Mouse (Mus musculus) midbrain, embryonic 15.5 days (tissue): ENCODE measurements around the gene Birc3. TPM values are rescaled to one million over a fixed set of nuclear protein-coding genes. Genes with fewer than 3 reads are reported as not detected.
"Not testable (repeated sequence)": the region's sequence is repeated elsewhere in the genome, so short reads cannot be mapped to it uniquely, and the experiment has no call there.

ENCODE experiments used
- ATAC-seq: fragments of 200-750 bp; cut with Nextera tagmentation; replicated peaks from 2 replicates; pipeline ENCODE4 v1.8.0; 2017; ENCODE audit warnings: moderate TSS enrichment
- H3K27ac ChIP-seq: fragments of 300-500 bp; sonication (generic); 2 replicates; pipeline ENCODE4 v1.5.1; 2015; ENCODE audit warnings: mild to moderate bottlenecking, inconsistent platforms
- H3K27me3 ChIP-seq: fragments of 300-500 bp; sonication (generic); replicated peaks from 2 replicates; pipeline ENCODE4 v1.6.1; 2015; ENCODE audit warnings: inconsistent platforms
- H3K36me3 ChIP-seq: fragments of 300-500 bp; sonication (generic); replicated peaks from 2 replicates; pipeline ENCODE4 v1.6.1; 2015; ENCODE audit warnings: inconsistent platforms
- H3K4me1 ChIP-seq: fragments of 300-500 bp; sonication (generic); 2 replicates; pipeline ENCODE4 v1.6.1; 2015; ENCODE audit warnings: inconsistent platforms
- H3K4me2 ChIP-seq: fragments of 300-500 bp; sonication (generic); 2 replicates; pipeline ENCODE4 v1.6.1; 2015; ENCODE audit warnings: inconsistent platforms, mild to moderate bottlenecking, moderate library complexity
- H3K4me3 ChIP-seq: fragments of 300-500 bp; sonication (generic); 2 replicates; pipeline ENCODE4 v1.5.1; 2015; ENCODE audit warnings: mild to moderate bottlenecking, inconsistent platforms
- H3K9ac ChIP-seq: fragments of 300-500 bp; sonication (generic); 2 replicates; pipeline ENCODE4 v1.6.1; 2015; ENCODE audit warnings: mild to moderate bottlenecking, inconsistent platforms
- H3K9me3 ChIP-seq: fragments of 300-500 bp; sonication (generic); 2 replicates; pipeline ENCODE4 v1.6.1; 2016; ENCODE audit warnings: inconsistent platforms
- WGBS: fragments of 180-500 bp; shearing (Covaris S2); methylation state at CpG from one replicate; pipeline ENCODE4 v1.1.7; 2015; ENCODE audit warnings: mixed read lengths; 5-methylcytosine and 5-hydroxymethylcytosine counted together
- polyA plus RNA-seq: library from polyadenylated mRNA; unstranded; fragments of >200 nt; fragmentation: Nextera tagmentation; extraction: Ambion mirVana; gene quantifications from 2 replicates; pipeline ENCODE4 v1.2.1, GENCODE M21; 2015

Gene Birc3
- polyA plus RNA-seq: 2.3 and 2.7 TPM in 2 replicates

- Histone ChIP-seq H3K36me3 (no peaks in the 10 kb centered on the region), H3K27me3 (no peaks in the 10 kb centered on the region), H3K9ac (peak within 1 kb of the TSS; percentile 41), H3K4me3 (peak within 1 kb of the TSS; percentile 47), H3K4me2 (peak within 1 kb of the TSS; percentile 96), H3K27ac (no peak within 1 kb of the TSS), H3K4me1 (peaks cover 4% of the 10 kb centered on the region), H3K9me3 (no peaks in the 10 kb centered on the region)
- WGBS: 9% methylated on average over 26 of the region's 26 CpGs
- ATAC-seq: peak; percentile 90
Observed at GRCm38 (mm10) chr9:7872775-7873439, at the start of gene Birc3. Birc3 (minus strand) TSS chr9:7873186.

DNA sequence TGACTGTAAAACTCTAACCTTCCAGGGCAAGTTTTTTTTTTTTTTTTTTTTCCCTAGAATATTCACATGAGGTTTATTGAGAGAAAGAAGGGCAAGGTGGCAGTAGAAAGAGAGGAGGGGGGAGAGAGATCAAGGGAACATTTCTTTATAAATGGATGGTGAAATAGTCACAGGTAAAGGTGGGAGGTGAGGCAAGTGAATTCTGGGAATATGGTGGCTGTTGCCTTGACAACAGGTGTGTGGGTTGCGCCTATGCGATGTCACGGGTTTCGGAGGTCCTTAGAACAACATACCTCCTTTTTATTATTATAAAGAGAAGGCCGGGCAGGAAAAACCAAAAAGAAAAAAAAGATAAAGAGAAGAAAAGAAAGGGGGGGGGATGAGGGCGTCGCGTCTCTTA is 41.9 kb upstream of the Birc3 start:
- H3K36me3 ChIP-seq: no peaks in the 10 kb centered on the region
- 56% methylated on average over 8 of the region's 8 CpGs for WGBS
- no peaks in the 10 kb centered on the region for H3K9me3 ChIP-seq
- peak overlapping the region; percentile 59 for H3K4me2 ChIP-seq
- H3K4me3 ChIP-seq: peak overlapping the region; percentile 30
- peaks cover 9% of the 10 kb centered on the region; the same call in 1 of the 2 replicates for H3K4me1 ChIP-seq
- peak overlapping the region; percentile 52; the same call in 1 of the 2 replicates for H3K27ac ChIP-seq
- H3K27me3 ChIP-seq: no peaks in the 10 kb centered on the region
- peak; percentile 60 for ATAC-seq
- no peak overlapping the region for H3K9ac ChIP-seq

- Histone ChIP-seq H3K9ac (peak overlapping the region; percentile 14; the same call in 1 of the 2 replicates), H3K36me3 (no peaks in the 10 kb centered on the region), H3K4me3 (peak overlapping the region; percentile 30), H3K4me1 (peaks cover 9% of the 10 kb centered on the region; the same call in 1 of the 2 replicates), H3K9me3 (no peaks in the 10 kb centered on the region), H3K27me3 (no peaks in the 10 kb centered on the region), H3K4me2 (peak overlapping the region; percentile 59), H3K27ac (peak overlapping the region; percentile 52; the same call in 1 of the 2 replicates)
- peak; percentile 98 for ATAC-seq
- WGBS: 3% methylated on average over 11 of the region's 11 CpGs
Observed at GRCm38 (mm10) chr9:7914487-7914886, 41.5 kb upstream of the Birc3 start.

DNA sequence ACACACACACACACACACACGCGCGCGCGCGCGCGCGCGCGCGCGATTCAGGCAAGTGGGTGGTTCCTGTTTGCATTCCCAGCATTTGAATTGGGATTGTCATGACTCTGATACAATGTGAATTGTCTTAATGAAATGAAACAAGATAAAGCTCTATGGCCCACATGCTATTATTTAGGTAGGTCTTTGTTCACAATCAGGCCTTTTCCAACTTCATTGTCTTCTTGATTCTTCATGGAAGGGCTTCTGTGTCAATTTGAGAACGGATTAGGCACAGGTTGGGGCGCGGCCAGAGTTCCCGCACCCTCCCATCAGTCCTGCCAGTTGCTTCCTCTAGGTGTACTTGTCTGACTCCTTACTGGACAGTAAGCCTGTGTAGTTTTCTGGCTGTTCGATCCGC is 41.0 kb upstream of the Birc3 start:
- Histone ChIP-seq H3K36me3 (no peaks in the 10 kb centered on the region), H3K4me1 (peaks cover 9% of the 10 kb centered on the region; the same call in 1 of the 2 replicates), H3K27me3 (no peaks in the 10 kb centered on the region), H3K27ac (0 out of 2 replicates have a peak overlapping the region, but pooled peaks have one; percentile 52), H3K9ac (peak overlapping the region; percentile 14; the same call in 1 of the 2 replicates), H3K4me2 (peak overlapping the region; percentile 59), H3K9me3 (no peaks in the 10 kb centered on the region), H3K4me3 (peak overlapping the region; percentile 30)
- WGBS: 52% methylated on average over 19 of the region's 19 CpGs
- ATAC-seq: peak; percentile 74

- Histone ChIP-seq H3K27ac (no peak overlapping the region), H3K27me3 (no peaks in the 10 kb centered on the region), H3K9ac (no peak overlapping the region), H3K4me3 (no peak overlapping the region), H3K9me3 (no peaks in the 10 kb centered on the region), H3K4me1 (no peaks in the 10 kb centered on the region), H3K4me2 (no peak overlapping the region), H3K36me3 (no peaks in the 10 kb centered on the region)
- ATAC-seq: no peak
- 77% methylated on average over 2 of the region's 2 CpGs for WGBS
Observed at GRCm38 (mm10) chr9:7907351-7907985, 34.5 kb upstream of the Birc3 start.

DNA sequence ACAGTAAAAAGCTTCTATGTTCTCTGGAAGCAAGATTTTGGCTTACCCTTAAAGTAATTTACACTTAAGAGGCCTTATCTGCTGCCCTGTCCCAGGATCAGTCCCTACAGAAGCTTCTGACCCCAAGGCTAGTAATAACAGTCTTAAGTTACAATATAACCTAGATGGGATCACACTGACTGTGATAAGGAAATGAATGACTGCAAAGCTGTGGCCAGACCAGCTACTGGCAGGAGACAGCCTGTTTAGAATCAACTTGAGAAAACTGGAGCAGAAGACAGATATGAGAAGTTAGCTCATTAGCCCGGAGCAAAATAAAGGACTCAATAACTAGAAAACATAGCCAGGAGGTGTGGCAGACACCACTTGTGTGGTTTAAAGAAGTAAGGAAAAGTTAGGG is 33.6 kb upstream of the Birc3 start:
- no peaks in the 10 kb centered on the region for H3K9me3 ChIP-seq
- no peak overlapping the region for H3K4me3 ChIP-seq
- no peak overlapping the region for H3K27ac ChIP-seq
- H3K27me3 ChIP-seq: no peaks in the 10 kb centered on the region
- H3K4me2 ChIP-seq: no peak overlapping the region
- no peak for ATAC-seq
- H3K36me3 ChIP-seq: no peaks in the 10 kb centered on the region
- H3K9ac ChIP-seq: no peak overlapping the region
- no peaks in the 10 kb centered on the region for H3K4me1 ChIP-seq
- 92% methylated on average over 1 of the region's 1 CpGs for WGBS

- WGBS: 77% methylated on average over 5 of the region's 5 CpGs
- no peaks in the 10 kb centered on the region for H3K27me3 ChIP-seq
Observed at GRCm38 (mm10) chr9:7903825-7904224, 30.8 kb upstream of the Birc3 start.

GRCm38 (mm10) chr9:7903262-7903661 is 30.3 kb upstream of the Birc3 start:
- 88% methylated on average over 2 of the region's 2 CpGs for WGBS
- no peaks in the 10 kb centered on the region for H3K36me3 ChIP-seq
- no peak overlapping the region for H3K27ac ChIP-seq
- no peaks in the 10 kb centered on the region for H3K4me1 ChIP-seq
- no peak overlapping the region for H3K4me2 ChIP-seq
- H3K4me3 ChIP-seq: no peak overlapping the region
- H3K9ac ChIP-seq: no peak overlapping the region
- H3K9me3 ChIP-seq: no peaks in the 10 kb centered on the region
- no peaks in the 10 kb centered on the region for H3K27me3 ChIP-seq
- no peak for ATAC-seq

More at GRCm38 (mm10) chr9:7903825-7904224, 30.8 kb upstream of the Birc3 start:
- no peaks in the 10 kb centered on the region for H3K9me3 ChIP-seq
- H3K4me3 ChIP-seq: no peak overlapping the region
- no peak for ATAC-seq
- no peaks in the 10 kb centered on the region for H3K36me3 ChIP-seq
- no peak overlapping the region for H3K9ac ChIP-seq
- H3K27ac ChIP-seq: no peak overlapping the region
- no peaks in the 10 kb centered on the region for H3K4me1 ChIP-seq
- no peak overlapping the region for H3K4me2 ChIP-seq

- no peaks in the 10 kb centered on the region for H3K4me1 ChIP-seq
- no peaks in the 10 kb centered on the region for H3K9me3 ChIP-seq
- no peak overlapping the region for H3K4me3 ChIP-seq
- WGBS: 46% methylated on average over 7 of the region's 7 CpGs
- H3K27ac ChIP-seq: no peak overlapping the region
- no peaks in the 10 kb centered on the region for H3K36me3 ChIP-seq
- H3K27me3 ChIP-seq: no peaks in the 10 kb centered on the region
- no peak overlapping the region for H3K4me2 ChIP-seq
- ATAC-seq: no peak
- no peak overlapping the region for H3K9ac ChIP-seq
Observed at GRCm38 (mm10) chr9:7902311-7902710, 29.3 kb upstream of the Birc3 start.

DNA sequence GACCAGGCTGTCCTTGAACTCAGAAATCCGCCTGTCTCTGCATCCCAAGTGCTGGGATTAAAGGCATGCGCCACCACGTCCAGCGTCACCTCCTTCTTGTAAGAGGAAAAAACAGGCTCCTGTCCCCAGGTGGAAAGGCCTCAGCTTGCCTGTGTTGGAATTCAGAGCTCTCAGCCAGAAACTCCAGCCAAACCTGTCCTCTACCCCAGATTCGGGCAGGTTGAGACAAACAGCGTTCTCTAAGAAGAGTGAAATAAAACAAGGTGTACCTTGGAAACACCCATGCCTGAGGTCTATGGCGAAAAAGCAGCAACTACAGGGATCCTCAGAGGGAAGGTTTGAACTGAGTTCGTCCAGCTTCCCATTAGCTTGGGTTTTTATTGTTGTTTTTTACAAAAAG is 28.0 kb upstream of the Birc3 start:
- Histone ChIP-seq H3K36me3 (no peaks in the 10 kb centered on the region), H3K9me3 (no peaks in the 10 kb centered on the region), H3K4me1 (no peaks in the 10 kb centered on the region), H3K9ac (no peak overlapping the region), H3K27me3 (no peaks in the 10 kb centered on the region), H3K4me2 (no peak overlapping the region), H3K27ac (no peak overlapping the region), H3K4me3 (no peak overlapping the region)
- 92% methylated on average over 8 of the region's 8 CpGs for WGBS
- ATAC-seq: no peak

GRCm38 (mm10) chr9:7897502-7897901 is 24.5 kb upstream of the Birc3 start:
- no peaks in the 10 kb centered on the region for H3K4me1 ChIP-seq
- H3K36me3 ChIP-seq: no peaks in the 10 kb centered on the region
- 0% methylated on average over 3 of the region's 3 CpGs for WGBS
- no peak overlapping the region for H3K4me2 ChIP-seq
- no peaks in the 10 kb centered on the region for H3K27me3 ChIP-seq
- ATAC-seq: peak; percentile 90
- no peaks in the 10 kb centered on the region for H3K9me3 ChIP-seq
- H3K27ac ChIP-seq: no peak overlapping the region
- no peak overlapping the region for H3K9ac ChIP-seq
- no peak overlapping the region for H3K4me3 ChIP-seq

DNA sequence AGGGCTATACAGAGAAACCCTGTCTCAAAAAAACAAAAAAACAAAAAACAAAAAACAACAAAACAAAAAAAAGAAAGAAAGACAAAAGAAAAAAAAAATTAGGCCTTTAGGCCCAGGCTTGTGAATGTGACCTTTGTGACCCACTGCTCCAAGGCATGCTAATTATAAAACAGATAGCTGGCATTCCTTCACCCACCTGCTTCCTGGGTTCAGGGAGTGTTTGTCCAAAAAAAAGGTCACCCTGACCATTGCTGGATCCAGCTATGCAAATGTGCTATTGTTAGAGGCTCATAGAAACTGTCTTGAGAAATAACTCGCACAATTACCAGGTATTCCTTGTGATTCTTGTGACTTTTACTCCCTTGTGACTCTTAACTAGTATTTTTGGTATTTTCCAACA is 18.8 kb upstream of the Birc3 start:
- H3K4me2 ChIP-seq, H3K4me3 ChIP-seq, ATAC-seq, H3K4me1 ChIP-seq, H3K27ac ChIP-seq, H3K27me3 ChIP-seq, H3K9me3 ChIP-seq, H3K36me3 ChIP-seq, H3K9ac ChIP-seq: not testable (repeated sequence)
- 89% methylated on average over 1 of the region's 1 CpGs for WGBS

DNA sequence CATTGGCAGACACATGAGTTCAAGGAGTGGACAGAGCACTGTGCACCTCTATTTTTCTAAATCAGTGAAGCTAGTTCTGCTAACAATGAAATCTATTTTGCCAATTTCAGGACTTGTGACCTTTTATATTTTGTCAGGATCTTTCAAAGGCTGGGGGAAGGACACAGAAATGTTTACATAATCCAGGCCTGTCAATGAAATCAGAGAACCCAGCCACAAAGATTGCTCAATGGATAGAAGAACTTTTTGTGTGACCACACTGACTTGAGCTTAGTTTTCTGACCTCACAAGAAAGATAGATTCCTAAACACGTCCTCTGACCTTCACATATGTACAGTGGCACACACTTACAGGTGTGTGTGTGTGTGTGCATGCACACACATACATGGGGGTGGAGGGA is 18.2 kb upstream of the Birc3 start:
- Histone ChIP-seq H3K27ac (no peak overlapping the region), H3K4me2 (no peak overlapping the region), H3K27me3 (no peaks in the 10 kb centered on the region), H3K9ac (no peak overlapping the region), H3K36me3 (no peaks in the 10 kb centered on the region), H3K4me1 (no peaks in the 10 kb centered on the region), H3K9me3 (no peaks in the 10 kb centered on the region), H3K4me3 (no peak overlapping the region)
- 63% methylated on average over 1 of the region's 1 CpGs for WGBS
- ATAC-seq: no peak
